Mouse (Mus musculus): ENCODE data around the gene Sac3d1.

GRCm38 (mm10) chr19:6163872-6164547 lies 45.6 kb upstream of the Sac3d1 start:
- TF ChIP-seq CTCF (IDR thresholded peaks at IDR 0.05; ENCODE audit: borderline replicate concordance, insufficient read depth, low read length): no peak
- TF ChIP-seq POLR2A (IDR thresholded peaks at IDR 0.05; ENCODE audit: low read depth, low read length): no peak

Data from embryonic fibroblast, embryonic 13.5 days (primary cell).